Mouse (Mus musculus): Measurements from ENCODE around the gene Gfpt1. TPM values are rescaled to one million over a fixed set of nuclear protein-coding genes. Genes with fewer than 3 reads are reported as not detected.
A peak's percentile ranks its signal among the peaks of the same experiment; 100 is the strongest.
"Not testable (repeated sequence)": the region's sequence is repeated elsewhere in the genome, so short reads cannot be mapped to it uniquely, and the experiment has no call there.

The Gfpt1 gene
- total and polyA plus RNA-seq, 2 experiments from 2014 or later = 16.5 to 43.0 TPM

- Histone ChIP-seq H3K9ac (no peak overlapping the region), H3K36me3 (ENCODE audit: insufficient read depth) (peaks cover 59% of the 10 kb centered on the region), H3K27ac (ENCODE audit: low read depth, low read length) (no peak overlapping the region), H3K4me3 (ENCODE audit: low read depth, low read length) (no peak overlapping the region), H3K27me3 (ENCODE audit: insufficient read depth, low read length) (no peaks in the 10 kb centered on the region), H3K4me1 (ENCODE audit: insufficient read depth) (no peaks in the 10 kb centered on the region), H3K4me2 (ENCODE audit: low read depth) (no peak overlapping the region), H3K9me3 (ENCODE audit: low read length) (no peaks in the 10 kb centered on the region)
- no peak for TF ChIP-seq CTCF (IDR thresholded peaks at IDR 0.05; ENCODE audit: low read depth)
- WGBS = 85% methylated on average over 3 of the region's 3 CpGs
- DNase-seq (no peak), ATAC-seq (no peak)
Measured at GRCm38 (mm10) chr6:87075092-87075685, 32.5 kb downstream of the Gfpt1 start.

GRCm38 (mm10) chr6:87079457-87079856, 36.8 kb downstream of the Gfpt1 start:
- Histone ChIP-seq H3K36me3 (ENCODE audit: insufficient read depth) (peaks cover 65% of the 10 kb centered on the region), H3K4me3 (ENCODE audit: low read depth, low read length) (no peak overlapping the region), H3K9me3 (ENCODE audit: low read length) (no peaks in the 10 kb centered on the region), H3K4me2 (ENCODE audit: low read depth) (no peak overlapping the region), H3K27me3 (ENCODE audit: insufficient read depth, low read length) (no peaks in the 10 kb centered on the region), H3K27ac (ENCODE audit: low read depth, low read length) (no peak overlapping the region), H3K4me1 (ENCODE audit: insufficient read depth) (no peaks in the 10 kb centered on the region), H3K9ac (no peak overlapping the region)
- no peak for TF ChIP-seq CTCF (IDR thresholded peaks at IDR 0.05; ENCODE audit: low read depth)
- 81% methylated on average over 4 of the region's 4 CpGs for WGBS
- DNase-seq (peak; percentile 18), ATAC-seq (0 out of 2 replicates have a peak, but pooled peaks have one; percentile 23)

GRCm38 (mm10) chr6:87085026-87085425, 42.4 kb downstream of the Gfpt1 start:
- Histone ChIP-seq H3K4me3 (ENCODE audit: low read depth, low read length) (no peak overlapping the region), H3K27ac (ENCODE audit: low read depth, low read length) (no peak overlapping the region), H3K36me3 (ENCODE audit: insufficient read depth) (peaks cover 84% of the 10 kb centered on the region), H3K27me3 (ENCODE audit: insufficient read depth, low read length) (no peaks in the 10 kb centered on the region), H3K4me1 (ENCODE audit: insufficient read depth) (no peaks in the 10 kb centered on the region), H3K4me2 (ENCODE audit: low read depth) (no peak overlapping the region), H3K9me3 (ENCODE audit: low read length) (no peaks in the 10 kb centered on the region), H3K9ac (no peak overlapping the region)
- ATAC-seq = no peak
- no peak for TF ChIP-seq CTCF (IDR thresholded peaks at IDR 0.05; ENCODE audit: low read depth)
- WGBS = 91% methylated on average over 6 of the region's 6 CpGs
- no peak for DNase-seq

DNA sequence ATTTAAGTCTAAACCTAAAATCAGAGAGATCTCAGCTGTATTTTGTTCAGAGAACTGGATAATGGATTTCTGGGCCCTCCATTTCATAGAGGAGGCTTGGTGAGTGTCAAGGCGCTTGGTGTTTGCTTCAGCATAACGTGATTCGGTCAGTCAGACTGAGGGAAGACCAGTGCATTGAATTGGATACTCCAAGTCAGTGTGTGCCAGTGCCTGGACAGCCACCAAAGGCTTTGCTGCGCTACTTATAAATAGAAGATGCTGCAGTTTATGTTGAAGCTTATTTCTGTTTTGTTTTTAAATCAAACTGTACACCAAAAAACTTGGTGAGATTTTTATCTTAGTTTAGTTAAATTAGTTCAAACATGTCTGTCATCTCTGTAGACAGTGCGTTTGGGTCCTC, 45.7 kb downstream of the Gfpt1 start:
- H3K4me3 ChIP-seq (ENCODE audit: low read depth, low read length) = no peak overlapping the region
- no peaks in the 10 kb centered on the region for H3K9me3 ChIP-seq (ENCODE audit: low read length)
- H3K4me2 ChIP-seq (ENCODE audit: low read depth) = no peak overlapping the region
- no peaks in the 10 kb centered on the region for H3K27me3 ChIP-seq (ENCODE audit: insufficient read depth, low read length)
- DNase-seq = no peak
- no peak overlapping the region for H3K9ac ChIP-seq
- no peak for ATAC-seq
- peaks cover 66% of the 10 kb centered on the region for H3K36me3 ChIP-seq (ENCODE audit: insufficient read depth)
- TF ChIP-seq CTCF (IDR thresholded peaks at IDR 0.05; ENCODE audit: low read depth) = no peak
- H3K4me1 ChIP-seq (ENCODE audit: insufficient read depth) = no peaks in the 10 kb centered on the region
- 89% methylated on average over 5 of the region's 5 CpGs for WGBS
- H3K27ac ChIP-seq (ENCODE audit: low read depth, low read length) = no peak overlapping the region

- Histone ChIP-seq H3K27ac (ENCODE audit: low read depth, low read length) (no peak overlapping the region), H3K4me2 (ENCODE audit: low read depth) (no peak overlapping the region), H3K27me3 (ENCODE audit: insufficient read depth, low read length) (no peaks in the 10 kb centered on the region), H3K4me1 (ENCODE audit: insufficient read depth) (no peaks in the 10 kb centered on the region), H3K36me3 (ENCODE audit: insufficient read depth) (peaks cover 42% of the 10 kb centered on the region), H3K4me3 (ENCODE audit: low read depth, low read length) (no peak overlapping the region), H3K9me3 (ENCODE audit: low read length) (no peaks in the 10 kb centered on the region), H3K9ac (no peak overlapping the region)
- DNase-seq = no peak
- no peak for ATAC-seq
- no peak for TF ChIP-seq CTCF (IDR thresholded peaks at IDR 0.05; ENCODE audit: low read depth)
- 92% methylated on average over 3 of the region's 3 CpGs for WGBS
Measured at GRCm38 (mm10) chr6:87090877-87091276, 48.2 kb downstream of the Gfpt1 start.

GRCm38 (mm10) chr6:87092476-87092875, 49.8 kb downstream of the Gfpt1 start:
- no peak overlapping the region for H3K4me2 ChIP-seq (ENCODE audit: low read depth)
- no peaks in the 10 kb centered on the region for H3K9me3 ChIP-seq (ENCODE audit: low read length)
- H3K9ac ChIP-seq = no peak overlapping the region
- no peak overlapping the region for H3K27ac ChIP-seq (ENCODE audit: low read depth, low read length)
- no peak for TF ChIP-seq CTCF (IDR thresholded peaks at IDR 0.05; ENCODE audit: low read depth)
- no peaks in the 10 kb centered on the region for H3K27me3 ChIP-seq (ENCODE audit: insufficient read depth, low read length)
- peaks cover 28% of the 10 kb centered on the region for H3K36me3 ChIP-seq (ENCODE audit: insufficient read depth)
- WGBS = 90% methylated on average over 5 of the region's 5 CpGs
- no peak for DNase-seq
- no peak overlapping the region for H3K4me3 ChIP-seq (ENCODE audit: low read depth, low read length)
- H3K4me1 ChIP-seq (ENCODE audit: insufficient read depth) = no peaks in the 10 kb centered on the region
- no peak for ATAC-seq

- 92% methylated on average over 8 of the region's 8 CpGs for whole genome bisulfite sequencing
- not testable (repeated sequence) for H3K9me3 ChIP-seq (ENCODE audit: low read length); H3K9ac ChIP-seq; H3K4me2 ChIP-seq (ENCODE audit: low read depth); H3K27me3 ChIP-seq (ENCODE audit: insufficient read depth, low read length); H3K4me1 ChIP-seq (ENCODE audit: insufficient read depth); DNase-seq; H3K4me3 ChIP-seq (ENCODE audit: low read depth, low read length); ATAC-seq; H3K27ac ChIP-seq (ENCODE audit: low read depth, low read length)
- peaks cover 20% of the 10 kb centered on the region for H3K36me3 ChIP-seq (ENCODE audit: insufficient read depth)
Measured at GRCm38 (mm10) chr6:87093631-87094030, 51.0 kb downstream of the Gfpt1 start.
